Mouse (Mus musculus) limb, embryonic 12.5 days (tissue): ENCODE results near the gene Ado. TPM values are rescaled to one million over a fixed set of nuclear protein-coding genes. Genes with fewer than 3 reads are reported as not detected.

Source experiments
- ATAC-seq: fragments of 200-750 bp; cut with Nextera tagmentation; 2 replicates; pipeline ENCODE4 v1.8.0; 2017; ENCODE audit warnings: low read depth, moderate TSS enrichment; ENCODE audit not compliant: insufficient number of reproducible peaks, insufficient read depth, low FRiP score, low TSS enrichment
- H3K27ac ChIP-seq: fragments of 300-500 bp; sonication (generic); 2 replicates; pipeline ENCODE4 v1.5.1; 2016; ENCODE audit warnings: mild to moderate bottlenecking, moderate library complexity
- H3K27me3 ChIP-seq: fragments of 300-500 bp; sonication (generic); 2 replicates; pipeline ENCODE4 v1.6.1; 2016; ENCODE audit warnings: mild to moderate bottlenecking, moderate library complexity
- H3K36me3 ChIP-seq: fragments of 300-500 bp; sonication (generic); 2 replicates; pipeline ENCODE4 v1.6.1; 2016; ENCODE audit warnings: mild to moderate bottlenecking, moderate library complexity
- H3K4me1 ChIP-seq: fragments of 300-500 bp; sonication (generic); replicated peaks from 2 replicates; pipeline ENCODE4 v1.6.1; 2016
- H3K4me2 ChIP-seq: fragments of 300-500 bp; sonication (generic); 2 replicates; pipeline ENCODE4 v1.6.1; 2016; ENCODE audit warnings: mild to moderate bottlenecking, moderate library complexity
- H3K4me3 ChIP-seq: fragments of 300-500 bp; sonication (generic); replicated peaks from 2 replicates; pipeline ENCODE4 v1.5.1; 2016; ENCODE audit warnings: mild to moderate bottlenecking
- H3K9ac ChIP-seq: fragments of 300-500 bp; sonication (generic); replicated peaks from 2 replicates; pipeline ENCODE4 v1.6.1; 2016; ENCODE audit warnings: mild to moderate bottlenecking, moderate library complexity
- H3K9me3 ChIP-seq: fragments of 300-500 bp; sonication (generic); 2 replicates; pipeline ENCODE4 v1.6.1; 2016; ENCODE audit warnings: mild to moderate bottlenecking, moderate library complexity
- WGBS: fragments of 180-500 bp; shearing (Covaris S2); methylation state at CpG from one replicate; pipeline ENCODE4 v1.1.7; 2016; 5-methylcytosine and 5-hydroxymethylcytosine counted together
- polyA plus RNA-seq: library from polyadenylated mRNA; unstranded; fragments of >200 nt; fragmentation: Nextera tagmentation; extraction: Ambion mirVana; gene quantifications from 2 replicates; pipeline ENCODE4 v1.2.1, GENCODE M21; 2016

Gene Ado
- polyA plus RNA-seq, 1 experiment from 2014 or later: 80.9 TPM

GRCm38 (mm10) chr10:67559765-67560394, 11.1 kb upstream of the Ado start:
- WGBS: 40% methylated on average over 13 of the region's 13 CpGs

GRCm38 (mm10) chr10:67558053-67558452, 9.3 kb upstream of the Ado start:
- Histone ChIP-seq H3K36me3 (no peaks in the 10 kb centered on the region), H3K27me3 (peaks cover 4% of the 10 kb centered on the region; the same call in 1 of the 2 replicates), H3K27ac (no peak overlapping the region), H3K4me2 (no peak overlapping the region), H3K9ac (no peak overlapping the region), H3K4me1 (no peaks in the 10 kb centered on the region), H3K4me3 (no peak overlapping the region), H3K9me3 (no peaks in the 10 kb centered on the region)
- no peak for ATAC-seq
- WGBS: 71% methylated on average over 4 of the region's 4 CpGs

More at GRCm38 (mm10) chr10:67559765-67560394, 11.1 kb upstream of the Ado start:
- no peak overlapping the region for H3K4me2 ChIP-seq
- no peaks in the 10 kb centered on the region for H3K4me1 ChIP-seq
- H3K9ac ChIP-seq: no peak overlapping the region
- H3K36me3 ChIP-seq: no peaks in the 10 kb centered on the region
- H3K27ac ChIP-seq: no peak overlapping the region
- ATAC-seq: no peak
- peaks cover 4% of the 10 kb centered on the region; the same call in 1 of the 2 replicates for H3K27me3 ChIP-seq
- H3K9me3 ChIP-seq: no peaks in the 10 kb centered on the region
- H3K4me3 ChIP-seq: no peak overlapping the region

GRCm38 (mm10) chr10:67548261-67548854, 397 bp downstream of the Ado start:
- peak overlapping the region; percentile 94 for H3K9ac ChIP-seq
- WGBS: under 1% methylated on average over 68 of the region's 73 CpGs
- H3K27me3 ChIP-seq: no peaks in the 10 kb centered on the region
- H3K9me3 ChIP-seq: no peaks in the 10 kb centered on the region
- ATAC-seq: peak; percentile 48
- H3K4me3 ChIP-seq: peak overlapping the region; percentile 85
- H3K27ac ChIP-seq: peak overlapping the region; percentile 96
- H3K4me1 ChIP-seq: peaks cover 30% of the 10 kb centered on the region
- peaks cover 7% of the 10 kb centered on the region; the same call in 1 of the 2 replicates for H3K36me3 ChIP-seq
- H3K4me2 ChIP-seq: peak overlapping the region; percentile 96

- peak overlapping the region; percentile 96 for H3K4me2 ChIP-seq
- peaks cover 7% of the 10 kb centered on the region; the same call in 1 of the 2 replicates for H3K36me3 ChIP-seq
- H3K4me3 ChIP-seq: peak overlapping the region; percentile 85
- peaks cover 2% of the 10 kb centered on the region; the same call in 1 of the 2 replicates for H3K27me3 ChIP-seq
- no peak overlapping the region for H3K27ac ChIP-seq
- ATAC-seq: 0 out of 2 replicates have a peak, but pooled peaks have one; percentile 15
- under 1% methylated on average over 20 of the region's 20 CpGs for WGBS
- H3K4me1 ChIP-seq: peaks cover 30% of the 10 kb centered on the region
- no peaks in the 10 kb centered on the region for H3K9me3 ChIP-seq
- H3K9ac ChIP-seq: peak overlapping the region; percentile 94
Measured at GRCm38 (mm10) chr10:67547850-67548260, 900 bp downstream of the Ado start.

DNA sequence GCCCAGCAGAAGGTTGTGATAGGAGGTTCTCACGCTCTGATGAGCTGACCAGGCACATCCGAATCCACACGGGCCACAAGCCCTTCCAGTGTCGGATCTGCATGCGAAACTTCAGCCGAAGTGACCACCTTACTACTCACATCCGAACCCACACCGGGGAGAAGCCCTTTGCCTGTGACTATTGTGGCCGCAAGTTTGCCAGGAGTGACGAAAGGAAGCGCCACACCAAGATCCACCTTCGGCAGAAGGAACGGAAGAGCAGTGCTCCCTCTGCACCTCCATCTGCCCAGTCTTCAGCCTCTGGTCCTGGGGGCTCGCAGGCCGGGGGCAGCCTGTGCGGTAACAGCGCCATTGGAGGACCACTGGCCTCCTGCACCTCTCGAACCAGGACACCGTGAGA, 8.2 kb downstream of the Ado start:
- Histone ChIP-seq H3K27me3 (peaks cover 63% of the 10 kb centered on the region), H3K4me1 (peaks cover 34% of the 10 kb centered on the region), H3K4me2 (peak overlapping the region; percentile 19; the same call in 1 of the 2 replicates), H3K27ac (no peak overlapping the region), H3K9me3 (no peaks in the 10 kb centered on the region), H3K9ac (no peak overlapping the region), H3K36me3 (0 out of 2 replicates have a peak, but pooled peaks cover 5% of the 10 kb centered on the region), H3K4me3 (peak overlapping the region; percentile 9; the same call in 1 of the 2 replicates)
- no peak for ATAC-seq
- WGBS: 10% methylated on average over 19 of the region's 19 CpGs

GRCm38 (mm10) chr10:67539401-67539730, 9.4 kb downstream of the Ado start:
- no peak overlapping the region for H3K27ac ChIP-seq
- H3K9me3 ChIP-seq: no peaks in the 10 kb centered on the region
- no peak for ATAC-seq
- WGBS: 35% methylated on average over 6 of the region's 6 CpGs
- H3K4me1 ChIP-seq: peaks cover 42% of the 10 kb centered on the region
- no peak overlapping the region for H3K9ac ChIP-seq
- H3K36me3 ChIP-seq: 0 out of 2 replicates have a peak, but pooled peaks cover 2% of the 10 kb centered on the region
- H3K4me3 ChIP-seq: peak overlapping the region; percentile 51
- peaks cover 75% of the 10 kb centered on the region for H3K27me3 ChIP-seq
- 0 out of 2 replicates have a peak overlapping the region, but pooled peaks have one; percentile 99 for H3K4me2 ChIP-seq

DNA sequence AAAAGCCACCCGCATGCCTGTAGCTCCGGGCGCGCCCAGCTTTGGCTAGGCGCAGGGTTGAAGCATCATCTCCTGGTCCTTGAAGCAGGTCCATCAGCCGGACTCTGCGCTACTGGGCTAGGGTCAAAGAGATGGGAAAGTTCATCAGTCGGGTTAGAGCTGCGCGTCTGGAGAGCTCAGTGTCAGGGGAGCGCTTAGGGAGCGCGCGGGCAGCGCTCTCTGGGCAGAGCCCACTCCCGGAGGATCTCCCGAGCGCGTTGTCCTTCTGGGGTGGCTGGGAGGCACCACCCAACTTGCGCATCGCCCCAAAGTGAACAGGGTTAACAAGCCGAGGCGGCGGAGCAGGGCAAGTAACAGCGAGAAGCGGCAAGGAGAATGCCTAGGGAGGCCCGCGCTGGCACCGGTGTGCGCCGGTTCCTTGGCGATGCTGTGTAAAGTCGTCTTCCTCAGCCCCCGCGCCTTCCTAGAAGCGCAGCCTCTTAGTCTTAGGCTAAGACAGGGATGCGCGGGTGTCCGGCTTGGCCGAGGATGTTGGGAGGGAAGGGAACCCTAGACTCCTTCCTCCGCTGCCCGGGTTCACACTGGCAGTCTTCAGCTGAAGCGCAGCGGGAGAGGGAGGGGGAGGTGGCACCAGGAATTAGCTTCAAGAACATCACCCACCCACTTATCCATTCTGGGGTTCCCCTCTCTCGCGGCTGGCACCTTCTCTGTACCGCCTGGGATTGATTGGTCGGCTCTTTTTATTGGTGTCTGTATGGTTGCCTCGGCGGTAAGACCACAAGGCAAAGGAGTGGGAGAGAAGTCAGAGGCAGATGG, 10.0 kb downstream of the Ado start:
- 2% methylated on average over 50 of the region's 50 CpGs for WGBS
- peaks cover 81% of the 10 kb centered on the region for H3K27me3 ChIP-seq
- no peak for ATAC-seq
- no peaks in the 10 kb centered on the region for H3K9me3 ChIP-seq
- no peak overlapping the region for H3K27ac ChIP-seq
- peaks cover 42% of the 10 kb centered on the region for H3K4me1 ChIP-seq
- H3K9ac ChIP-seq: no peak overlapping the region
- H3K4me2 ChIP-seq: peak overlapping the region; percentile 99
- peak overlapping the region; percentile 51 for H3K4me3 ChIP-seq
- no peaks in the 10 kb centered on the region for H3K36me3 ChIP-seq

DNA sequence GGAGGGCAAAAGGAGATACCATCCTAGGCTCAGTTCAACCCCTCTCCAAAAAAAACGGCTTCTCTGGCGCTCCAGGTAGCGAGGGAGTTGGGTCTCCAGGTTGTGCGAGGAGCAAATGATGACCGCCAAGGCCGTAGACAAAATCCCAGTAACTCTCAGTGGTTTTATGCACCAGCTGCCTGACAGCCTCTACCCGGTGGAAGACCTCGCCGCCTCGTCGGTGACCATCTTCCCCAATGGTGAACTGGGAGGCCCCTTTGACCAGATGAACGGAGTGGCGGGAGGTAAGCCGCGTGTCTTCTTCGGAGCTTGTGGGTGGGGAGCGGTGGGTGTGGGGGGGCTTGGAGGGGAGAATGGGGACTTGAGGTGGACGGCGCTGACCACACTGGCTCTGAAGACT, 10.6 kb downstream of the Ado start:
- Histone ChIP-seq H3K36me3 (no peaks in the 10 kb centered on the region), H3K9ac (no peak overlapping the region), H3K4me3 (peak overlapping the region; percentile 51), H3K9me3 (no peaks in the 10 kb centered on the region), H3K4me2 (peak overlapping the region; percentile 99), H3K27ac (no peak overlapping the region), H3K4me1 (peaks cover 42% of the 10 kb centered on the region), H3K27me3 (peaks cover 88% of the 10 kb centered on the region)
- WGBS: 0% methylated on average over 18 of the region's 19 CpGs
- no peak for ATAC-seq

DNA sequence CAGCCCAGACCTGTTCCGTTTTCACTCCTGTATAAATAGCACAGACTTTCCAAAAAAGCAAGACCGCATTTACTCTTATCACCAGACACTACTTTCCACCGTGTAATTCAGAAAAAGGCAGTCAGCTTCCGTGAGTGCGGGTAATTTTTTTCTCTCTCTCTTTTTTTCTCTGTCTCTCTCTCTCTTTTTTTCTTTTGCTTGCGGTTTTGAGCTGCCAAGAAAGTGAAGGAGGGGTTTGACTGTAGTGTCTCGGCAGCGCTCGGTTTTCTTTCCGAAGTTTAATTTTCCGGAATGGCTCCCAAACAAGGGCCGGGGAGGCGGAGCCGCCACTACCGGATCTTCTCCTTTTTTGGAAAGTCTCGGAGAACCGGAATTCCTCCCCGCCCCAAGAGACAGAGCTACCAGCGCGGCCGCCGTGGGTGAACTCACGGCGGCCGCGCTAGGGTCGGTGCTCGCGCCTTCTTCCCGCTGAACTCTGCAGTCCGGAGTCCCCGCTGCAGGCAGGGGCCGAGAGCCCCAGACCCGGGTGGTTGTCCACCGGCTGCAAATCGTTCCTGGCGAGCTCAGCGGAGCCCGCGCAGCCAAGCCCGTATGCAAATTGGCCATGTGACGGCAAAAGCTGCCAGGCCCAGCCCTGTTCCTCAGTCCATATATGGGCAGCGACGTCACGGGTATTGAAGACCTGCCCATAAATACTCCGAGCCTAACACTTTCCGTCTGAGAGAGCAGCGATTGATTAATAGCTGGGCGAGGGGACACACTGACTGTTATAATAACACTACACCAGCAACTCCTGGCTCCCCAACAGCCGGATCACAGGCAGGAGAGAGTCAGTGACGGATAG, 11.4 kb downstream of the Ado start:
- Histone ChIP-seq H3K9me3 (no peaks in the 10 kb centered on the region), H3K4me2 (peak overlapping the region; percentile 99), H3K4me3 (peak overlapping the region; percentile 51), H3K4me1 (peaks cover 42% of the 10 kb centered on the region), H3K27me3 (peaks cover 90% of the 10 kb centered on the region), H3K9ac (peak overlapping the region; percentile 49; the same call in 1 of the 2 replicates), H3K36me3 (no peaks in the 10 kb centered on the region), H3K27ac (no peak overlapping the region)
- under 1% methylated on average over 51 of the region's 51 CpGs for WGBS
- peak; percentile 91 for ATAC-seq

GRCm38 (mm10) chr10:67536621-67537141, 12.1 kb downstream of the Ado start:
- ATAC-seq: peak; percentile 29
- peak overlapping the region; percentile 99 for H3K4me2 ChIP-seq
- peak overlapping the region; percentile 35 for H3K9ac ChIP-seq
- peaks cover 42% of the 10 kb centered on the region for H3K4me1 ChIP-seq
- H3K9me3 ChIP-seq: no peaks in the 10 kb centered on the region
- 0% methylated on average over 28 of the region's 32 CpGs for WGBS
- H3K27me3 ChIP-seq: peaks cover 92% of the 10 kb centered on the region
- H3K36me3 ChIP-seq: no peaks in the 10 kb centered on the region
- H3K4me3 ChIP-seq: peak overlapping the region; percentile 51
- H3K27ac ChIP-seq: no peak overlapping the region
